Comparison of ENCODE assay signal across 11 mouse cellular contexts in genomic region chr2:164348980-164349379, GRCm38 (mm10). TPM values are rescaled to one million over a fixed set of nuclear protein-coding genes. Genes with fewer than 3 reads are reported as not detected.
DNase-seq lines count a peak whose midpoint lies in the region; ATAC-seq and TF ChIP-seq lines count a peak whose summit lies in the region.
"Had no signal": no experiment of that assay in that cellular context is flagged by ENCODE, and none has a peak within 500 bp of the region (broad histone marks: within the 10 kb centered on the region; RNA-seq: fewer than 3 reads in every experiment).

No protein-coding gene starts in this region.

- H3K4me3 ChIP-seq in hindbrain, postnatal 0 days (ENCODE audit: low read length), result no peak overlapping the region
- no peak overlapping the region for H3K4me3 ChIP-seq in hindbrain, embryonic 12.5 days
- no peak overlapping the region for H3K4me3 ChIP-seq in limb, embryonic 10.5 days
- H3K4me3 ChIP-seq: embryonic facial prominence, embryonic 15.5 days had no signal

- no peaks in the 10 kb centered on the region for H3K36me3 ChIP-seq in hindbrain, postnatal 0 days (ENCODE audit: insufficient read depth, low read length)
- no peaks in the 10 kb centered on the region for H3K36me3 ChIP-seq in hindbrain, embryonic 12.5 days
- H3K36me3 ChIP-seq in limb, embryonic 10.5 days, result no peaks in the 10 kb centered on the region
- H3K36me3 ChIP-seq: embryonic facial prominence, embryonic 15.5 days had no signal

- no peaks in the 10 kb centered on the region for H3K27me3 ChIP-seq in hindbrain, postnatal 0 days (ENCODE audit: insufficient read depth, low read length)
- H3K27me3 ChIP-seq in hindbrain, embryonic 12.5 days, result no peaks in the 10 kb centered on the region
- H3K27me3 ChIP-seq in limb, embryonic 10.5 days (ENCODE audit: low read depth, poor library complexity, severe bottlenecking), result no peaks in the 10 kb centered on the region

- peak; percentile 43 for TF ChIP-seq CTCF in hindbrain, postnatal 0 days (IDR thresholded peaks at IDR 0.05; ENCODE audit: low read depth)

- no peaks in the 10 kb centered on the region for H3K9me3 ChIP-seq in hindbrain, postnatal 0 days (ENCODE audit: low read length)
- no peaks in the 10 kb centered on the region for H3K9me3 ChIP-seq in hindbrain, embryonic 12.5 days (replicated peaks)
- no peaks in the 10 kb centered on the region for H3K9me3 ChIP-seq in limb, embryonic 10.5 days (replicated peaks)
- H3K9me3 ChIP-seq: embryonic facial prominence, embryonic 15.5 days had no signal

- ATAC-seq in hindbrain, postnatal 0 days, result no peak
- no peak for ATAC-seq in hindbrain, embryonic 12.5 days (ENCODE audit: low FRiP score)

- H3K4me2 ChIP-seq in hindbrain, postnatal 0 days (ENCODE audit: low read depth, low read length), result no peak overlapping the region
- no peak overlapping the region for H3K4me2 ChIP-seq in hindbrain, embryonic 12.5 days (replicated peaks)
- H3K4me2 ChIP-seq: embryonic facial prominence, embryonic 15.5 days had no signal

- WGBS in hindbrain, postnatal 0 days, result 94% methylated on average over 3 of the region's 3 CpGs
- WGBS in hindbrain, embryonic 12.5 days, result 94% methylated on average over 3 of the region's 3 CpGs
- 92% methylated on average over 3 of the region's 3 CpGs for WGBS in limb, embryonic 10.5 days

- H3K27ac ChIP-seq in hindbrain, postnatal 0 days, result no peak overlapping the region
- no peak overlapping the region for H3K27ac ChIP-seq in hindbrain, embryonic 12.5 days
- H3K27ac ChIP-seq in limb, embryonic 10.5 days, result no peak overlapping the region
- H3K27ac ChIP-seq: embryonic facial prominence, embryonic 15.5 days had no signal

- no peaks in the 10 kb centered on the region for H3K4me1 ChIP-seq in hindbrain, postnatal 0 days (ENCODE audit: insufficient read depth, low read length)
- H3K4me1 ChIP-seq in hindbrain, embryonic 12.5 days, result no peaks in the 10 kb centered on the region
- H3K4me1 ChIP-seq in limb, embryonic 10.5 days, result no peaks in the 10 kb centered on the region
- H3K4me1 ChIP-seq: embryonic facial prominence, embryonic 15.5 days had no signal

- DNase-seq in hindbrain, postnatal 0 days (ENCODE audit: low spot score), result peak; percentile 30
- peak; percentile 61 for DNase-seq in testis, postnatal 10 days (ENCODE audit: low spot score)
- DNase-seq in testis, postnatal 14 days (ENCODE audit: low spot score), result no peak
- DNase-seq in c-Kit-positive CD71-positive TER-119-negative erythroid progenitor cells, embryonic 14.5 days (ENCODE audit: low read depth), result peak; percentile 15
- DNase-seq in limb, embryonic 10.5 days (ENCODE audit: low spot score), result peak; percentile 40
- no peak for DNase-seq in ovary, postnatal 36 days (ENCODE audit: low spot score)
- no peak for DNase-seq in frontal cortex, postnatal 25 days (ENCODE audit: low spot score in 2 of 2)

- no peak overlapping the region for H3K9ac ChIP-seq in hindbrain, postnatal 0 days (replicated peaks; ENCODE audit: low read length)
- H3K9ac ChIP-seq in hindbrain, embryonic 12.5 days, result no peak overlapping the region
- H3K9ac ChIP-seq: embryonic facial prominence, embryonic 15.5 days had no signal

RNA-seq across cellular contexts. Expression of gene Svs5, which starts 16.4 kb away (rescaled TPM):
- total RNA-seq in hindbrain, postnatal 0 days (2014; rRNA removed), result not detected in 2 replicates
- not detected in 2 replicates for polyA plus RNA-seq in hindbrain, postnatal 0 days (2015; fragmentation: Nextera tagmentation; extraction: Ambion mirVana)
- not detected in 2 replicates for polyA plus RNA-seq in hindbrain, embryonic 12.5 days (2016; fragmentation: Nextera tagmentation; extraction: Ambion mirVana)
- polyA plus RNA-seq in limb, embryonic 10.5 days (2016; fragmentation: Nextera tagmentation; extraction: Ambion mirVana), result not detected in 2 replicates
- total RNA-seq: layer of hippocampus, postnatal 14 days had no signal
- polyA plus RNA-seq: embryonic facial prominence, embryonic 15.5 days; neural tube, embryonic 14.5 days had no signal

RNA-seq across cellular contexts. Expression of gene Svs6, which starts 32.4 kb away (rescaled TPM):
- total RNA-seq in hindbrain, postnatal 0 days (2014; rRNA removed), result not detected in 2 replicates
- polyA plus RNA-seq in hindbrain, postnatal 0 days (2015; fragmentation: Nextera tagmentation; extraction: Ambion mirVana), result not detected in 2 replicates
- polyA plus RNA-seq in hindbrain, embryonic 12.5 days (2016; fragmentation: Nextera tagmentation; extraction: Ambion mirVana), result not detected in 2 replicates
- polyA plus RNA-seq in limb, embryonic 10.5 days (2016; fragmentation: Nextera tagmentation; extraction: Ambion mirVana), result not detected in 2 replicates
- total RNA-seq: layer of hippocampus, postnatal 14 days had no signal
- polyA plus RNA-seq: embryonic facial prominence, embryonic 15.5 days; neural tube, embryonic 14.5 days had no signal

RNA-seq across cellular contexts. Expression of gene Slpi, which starts 39.9 kb away (rescaled TPM):
- 4.3 TPM in 1 of 2 replicates, not detected in the other for total RNA-seq in hindbrain, postnatal 0 days (2014; rRNA removed)
- 0.40 and 0.82 TPM in 2 replicates for polyA plus RNA-seq in hindbrain, postnatal 0 days (2015; fragmentation: Nextera tagmentation; extraction: Ambion mirVana)
- 1.2 and 2.0 TPM in 2 replicates for polyA plus RNA-seq in hindbrain, embryonic 12.5 days (2016; fragmentation: Nextera tagmentation; extraction: Ambion mirVana)
- 0.46 TPM in 1 of 2 replicates, not detected in the other for polyA plus RNA-seq in limb, embryonic 10.5 days (2016; fragmentation: Nextera tagmentation; extraction: Ambion mirVana)
- polyA plus RNA-seq: neural tube, embryonic 14.5 days had no signal

RNA-seq across cellular contexts. Expression of gene Rbpjl, which starts 54.0 kb away (rescaled TPM):
- total RNA-seq in hindbrain, postnatal 0 days (2014; rRNA removed), result 0.22 TPM in 1 of 2 replicates, not detected in the other
- polyA plus RNA-seq in hindbrain, postnatal 0 days (2015; fragmentation: Nextera tagmentation; extraction: Ambion mirVana), result 0.14 and 0.21 TPM in 2 replicates
- polyA plus RNA-seq in hindbrain, embryonic 12.5 days (2016; fragmentation: Nextera tagmentation; extraction: Ambion mirVana), result 0.33 and 0.37 TPM in 2 replicates
- polyA plus RNA-seq in limb, embryonic 10.5 days (2016; fragmentation: Nextera tagmentation; extraction: Ambion mirVana), result 0.03 TPM in 1 of 2 replicates, not detected in the other

RNA-seq across cellular contexts. Expression of gene Matn4, which starts 56.0 kb away (rescaled TPM):
- total RNA-seq in hindbrain, postnatal 0 days (2014; rRNA removed), result 4.9 and 8.2 TPM in 2 replicates
- polyA plus RNA-seq in hindbrain, postnatal 0 days (2015; fragmentation: Nextera tagmentation; extraction: Ambion mirVana), result 4.7 and 5.0 TPM in 2 replicates
- polyA plus RNA-seq in hindbrain, embryonic 12.5 days (2016; fragmentation: Nextera tagmentation; extraction: Ambion mirVana), result 31.5 and 39.5 TPM in 2 replicates
- polyA plus RNA-seq in limb, embryonic 10.5 days (2016; fragmentation: Nextera tagmentation; extraction: Ambion mirVana), result 0.15 and 3.0 TPM in 2 replicates

Comparison
In these comparisons a context has a peak if more than half of its experiments do, and no peak if none do; other contexts are left out.
1. DNase-seq: peak in hindbrain, postnatal 0 days (single experiment), testis, postnatal 10 days (single experiment), c-Kit-positive CD71-positive TER-119-negative erythroid progenitor cells, embryonic 14.5 days (single experiment) and limb, embryonic 10.5 days (single experiment); none in testis, postnatal 14 days (single experiment), ovary, postnatal 36 days (single experiment) and frontal cortex, postnatal 25 days (0 of 2).